Mouse (Mus musculus) ovary, adult 18-20 months (tissue): ENCODE measurements around the gene 4933400A11Rik.

Experiments
- DNase-seq: peaks from one replicate; pipeline ENCODE4 v3.0.0; 2022; ENCODE audit warnings: low spot score, mixed read lengths

Gene 4933400A11Rik

DNA sequence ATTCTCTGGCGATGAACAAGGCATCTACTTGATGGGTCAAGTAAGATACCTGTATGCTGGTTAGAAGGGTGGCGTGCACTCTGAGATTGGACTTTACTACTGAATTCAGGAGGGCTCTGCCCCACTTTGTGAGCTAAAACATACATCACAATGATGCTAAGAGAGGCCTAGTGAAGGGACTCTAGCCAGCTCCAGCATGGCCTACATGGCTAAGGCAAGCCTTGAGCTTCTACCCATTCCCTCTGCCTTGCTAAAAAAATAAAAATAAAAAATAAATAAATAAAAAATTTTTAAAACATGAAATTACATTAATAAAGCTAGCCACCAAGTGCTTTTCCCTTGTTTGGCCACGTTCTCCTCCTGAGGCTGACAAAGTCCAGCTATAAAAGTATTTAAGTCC lies at the start of gene 4933400A11Rik:
Gene 4933400A11Rik, minus strand, starts transcription at position 101 of the 400 bp plus-strand sequence.
- DNase-seq: no peak

DNA sequence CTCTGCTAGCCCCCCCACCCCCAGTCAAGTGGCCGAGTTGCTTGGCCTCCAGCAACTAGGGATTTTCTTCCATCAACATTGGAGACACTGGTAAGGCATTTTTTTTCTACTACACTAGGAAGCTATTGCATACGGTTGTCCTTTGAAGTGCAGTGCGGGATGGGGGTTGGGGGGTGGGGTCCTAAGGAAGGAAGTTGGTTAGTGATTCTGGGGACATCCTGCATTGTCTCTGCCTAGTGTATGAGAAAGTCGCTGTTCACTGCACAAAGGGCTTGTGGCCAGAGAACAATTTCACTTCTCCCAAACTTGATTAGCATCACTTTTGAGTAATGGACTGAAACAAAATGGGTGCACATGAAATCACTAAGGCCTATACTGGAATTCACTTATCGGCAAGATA lies 48.7 kb upstream of the 4933400A11Rik start:
- no peak for DNase-seq

- DNase-seq: no peak
These were observed 48.3 kb upstream of the 4933400A11Rik start for GRCm38 (mm10) chrX:169827720-169828119.

GRCm38 (mm10) chrX:169826947-169827346 lies 47.5 kb upstream of the 4933400A11Rik start:
- no peak for DNase-seq

DNA sequence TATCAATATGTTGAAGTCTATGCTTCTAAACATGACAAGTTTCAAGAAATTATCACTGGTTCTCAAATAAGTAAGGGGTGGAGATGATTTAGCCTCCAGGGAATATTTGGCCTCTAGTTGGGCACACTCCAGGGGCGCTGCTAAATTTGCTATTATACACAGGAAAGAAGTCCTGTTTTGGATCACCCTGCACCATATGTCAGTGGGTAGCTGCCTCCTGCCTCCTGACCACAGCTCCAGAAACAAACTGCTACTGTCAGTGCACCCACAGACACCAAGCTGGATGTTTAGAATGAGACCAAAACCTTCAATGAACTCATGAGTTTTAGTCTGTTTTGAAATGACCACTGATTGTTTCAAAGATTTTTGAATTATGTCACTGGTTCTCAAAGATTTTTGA lies 34.2 kb upstream of the 4933400A11Rik start:
- DNase-seq: no peak

GRCm38 (mm10) chrX:169811783-169812182 lies 32.3 kb upstream of the 4933400A11Rik start:
- DNase-seq: no peak

- no peak for DNase-seq
These were observed 31.9 kb upstream of the 4933400A11Rik start for GRCm38 (mm10) chrX:169811318-169811717.

- no peak for DNase-seq
These were observed 28.3 kb upstream of the 4933400A11Rik start for GRCm38 (mm10) chrX:169807744-169808143.

DNA sequence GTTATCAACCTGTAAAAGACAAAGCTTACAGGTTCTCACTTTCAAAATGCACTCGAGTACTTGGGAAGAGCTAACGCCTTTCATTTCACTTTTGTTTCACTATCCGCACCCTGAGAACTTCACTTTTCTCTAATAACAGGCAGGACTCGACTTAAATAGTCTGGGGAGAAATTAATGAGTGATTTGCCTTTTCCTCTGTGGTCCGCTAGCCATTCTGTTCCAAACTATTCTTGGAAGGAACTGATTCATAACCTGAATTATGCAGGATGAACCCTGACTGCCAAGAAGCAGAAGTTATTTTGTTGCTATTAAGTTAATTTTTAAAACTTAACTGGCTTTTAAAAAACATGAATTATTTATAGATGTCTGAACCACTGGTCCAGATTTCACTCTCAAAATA lies 26.4 kb upstream of the 4933400A11Rik start:
- DNase-seq: no peak

DNA sequence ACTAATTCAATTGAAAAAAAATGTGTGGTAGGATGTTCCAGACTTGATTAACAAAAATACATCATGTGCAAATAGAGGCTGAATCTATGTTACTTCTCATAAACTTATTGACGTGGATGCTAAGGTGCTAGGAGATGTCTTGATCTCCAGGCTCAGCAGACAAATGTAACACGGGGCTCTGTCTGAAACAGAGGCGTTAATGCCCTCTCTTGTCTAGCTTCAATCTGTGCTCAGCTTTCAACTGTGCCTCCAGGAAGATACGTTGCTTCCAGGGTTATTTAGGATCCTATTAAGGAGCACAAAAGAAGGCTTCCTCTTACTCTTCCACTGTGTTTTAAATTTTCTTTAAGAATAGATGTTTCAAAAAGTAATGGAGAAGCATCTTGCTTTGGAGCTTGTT lies 20.8 kb upstream of the 4933400A11Rik start:
- no peak for DNase-seq

DNA sequence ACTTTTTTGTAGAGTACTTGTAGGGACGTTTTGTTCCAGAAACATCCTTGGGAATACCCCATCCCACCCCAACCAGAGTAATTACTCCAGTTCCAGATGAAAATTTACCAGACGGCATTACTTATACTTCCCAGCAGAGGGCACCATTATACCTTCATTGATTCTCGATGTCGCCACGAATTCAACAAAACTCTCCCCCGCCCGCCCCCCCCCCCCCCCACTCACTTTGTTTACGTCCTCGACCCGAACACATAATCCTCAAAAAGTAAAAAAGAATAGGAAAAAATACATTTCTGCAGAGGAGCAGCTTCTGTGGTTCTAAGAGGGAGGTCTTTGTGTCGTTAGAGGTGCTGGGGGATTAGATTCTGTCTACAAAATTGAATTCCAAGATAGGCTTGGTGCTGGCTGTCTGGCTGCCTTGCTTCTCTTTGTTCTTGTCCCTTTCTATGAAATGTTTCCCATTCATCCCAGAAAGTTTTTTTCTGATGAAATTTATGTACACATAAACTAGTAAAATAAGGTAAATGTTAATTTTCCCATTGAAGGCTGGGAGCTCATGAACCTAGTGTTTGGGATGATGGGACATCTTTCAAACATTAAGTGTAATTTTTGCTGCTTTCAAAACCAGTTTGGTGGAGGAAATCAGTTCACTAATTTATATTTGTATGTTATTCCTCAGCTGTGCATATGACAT lies 19.7 kb upstream of the 4933400A11Rik start:
- DNase-seq: no peak

DNA sequence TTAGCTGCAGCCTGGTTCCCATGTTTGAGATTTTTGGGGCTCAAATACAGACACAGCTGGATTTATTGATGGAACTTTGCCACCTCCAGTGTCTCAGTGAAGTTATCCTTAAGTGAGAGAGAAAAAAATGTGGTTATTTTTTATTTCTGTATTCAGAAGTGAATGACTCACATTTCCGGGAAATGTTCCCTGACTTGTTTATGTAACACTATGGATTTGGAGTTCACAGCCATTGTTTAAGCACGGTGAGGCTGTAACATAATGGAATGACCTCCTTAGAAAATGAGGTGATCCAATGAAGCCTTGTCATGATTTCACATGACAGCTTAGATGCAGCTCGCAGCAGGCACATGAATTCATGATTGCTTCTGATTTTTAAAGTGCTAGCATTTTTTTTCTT lies 17.7 kb upstream of the 4933400A11Rik start:
- no peak for DNase-seq

GRCm38 (mm10) chrX:169794831-169795311 lies 15.4 kb upstream of the 4933400A11Rik start:
- DNase-seq: peak; percentile 34

DNA sequence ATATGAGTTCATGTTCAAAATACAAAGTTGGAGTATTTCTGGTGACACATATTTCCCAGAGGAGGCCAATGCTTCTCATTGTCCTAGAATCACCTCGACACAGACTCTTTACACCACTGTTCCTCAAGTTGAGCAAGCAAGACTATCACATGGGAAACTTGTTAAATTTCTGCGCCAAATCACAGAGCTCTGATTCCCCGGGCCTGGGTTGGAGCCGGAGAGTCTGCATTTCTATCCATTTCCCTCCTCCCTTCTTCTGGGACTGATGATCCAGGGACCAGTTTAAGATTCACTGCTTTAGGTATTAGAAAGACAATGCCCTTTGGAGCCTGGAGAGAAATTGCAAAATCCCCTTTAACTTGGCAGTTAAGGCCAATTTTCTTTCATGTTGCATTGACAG lies 15.0 kb upstream of the 4933400A11Rik start:
- DNase-seq: no peak

DNA sequence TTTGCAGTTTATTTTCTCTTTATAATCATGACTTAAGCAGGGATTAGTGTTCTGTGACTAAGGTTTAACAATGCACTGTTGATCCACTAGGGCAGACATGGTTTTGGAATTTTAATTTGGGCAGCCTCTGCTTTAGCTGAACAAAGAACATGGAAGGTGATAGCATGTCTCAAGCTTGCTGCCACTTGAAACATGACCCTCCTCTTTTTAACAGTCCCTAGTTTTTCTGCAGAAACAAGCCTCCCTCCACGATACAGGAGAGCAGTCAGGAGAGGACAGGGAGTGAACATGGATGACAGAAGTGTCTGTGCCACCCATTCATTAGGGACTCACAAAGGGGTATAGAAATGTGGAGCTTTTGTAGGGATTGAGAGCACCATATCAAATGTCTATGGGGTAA lies 13.4 kb upstream of the 4933400A11Rik start:
- DNase-seq: no peak

DNA sequence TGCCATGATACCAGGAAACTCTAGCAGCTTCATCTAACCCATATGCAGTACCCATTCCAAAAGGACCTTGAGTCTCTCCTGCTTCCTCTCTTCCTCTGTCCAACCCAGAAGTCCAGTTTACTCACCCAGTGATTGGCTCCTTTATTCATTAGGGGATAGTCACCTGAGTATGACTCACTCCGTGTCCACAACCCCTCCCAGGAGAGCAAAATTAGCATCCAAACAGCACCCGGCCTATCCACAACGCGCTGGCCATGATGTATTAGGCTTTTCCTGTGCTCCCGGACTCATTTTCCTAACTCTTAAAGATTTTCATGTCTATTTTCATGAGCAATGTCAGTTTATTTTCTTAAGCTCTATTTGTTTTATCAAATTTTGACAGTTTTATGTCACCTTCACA lies 10.3 kb upstream of the 4933400A11Rik start:
- DNase-seq: no peak

- no peak for DNase-seq
These were observed 21.4 kb downstream of the 4933400A11Rik start for GRCm38 (mm10) chrX:169758001-169758400.

- DNase-seq: no peak
These were observed 44.0 kb downstream of the 4933400A11Rik start for GRCm38 (mm10) chrX:169735387-169735969.
